Mouse (Mus musculus) kidney, adult 18-20 months (tissue): Measurements from ENCODE around the gene Tulp4.

ENCODE experiments used
- DNase-seq: peaks from one replicate; pipeline ENCODE4 v3.0.0; 2021

Tulp4 gene

DNA sequence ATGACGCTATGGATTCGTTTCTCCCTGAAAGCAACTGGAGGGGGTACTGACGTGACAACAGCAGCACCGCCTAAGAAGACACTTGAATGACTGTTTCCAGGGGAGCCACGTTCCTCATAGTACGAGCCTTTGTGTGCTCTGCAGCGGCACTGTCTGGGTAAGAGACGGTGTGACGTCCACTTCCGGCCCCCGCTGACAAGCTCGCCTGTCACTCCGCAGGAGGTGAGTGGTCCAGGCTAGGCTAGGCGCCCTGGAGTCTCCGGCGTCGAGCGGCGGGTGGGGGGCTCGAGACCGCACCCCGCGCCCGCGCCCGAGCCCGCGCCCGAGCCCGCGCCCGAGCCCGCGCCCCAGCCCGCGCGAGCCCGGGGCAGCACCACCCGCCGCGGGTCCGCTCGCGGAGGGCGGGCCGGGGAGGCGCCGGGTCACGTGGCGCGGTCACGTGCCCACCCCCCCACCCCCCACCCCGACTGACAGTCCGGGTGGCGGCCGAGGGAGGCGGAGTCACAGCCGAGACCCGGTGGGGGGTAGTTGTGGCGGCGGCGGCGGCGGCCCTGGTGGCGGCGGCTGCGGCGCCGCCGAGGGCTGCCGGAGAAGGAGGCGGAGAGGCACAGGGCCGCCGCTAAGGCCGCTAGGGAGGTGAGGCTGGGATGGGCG is at the start of gene Tulp4:
Gene Tulp4, plus strand, starts transcription at position 77 of the 654 bp plus-strand sequence.
- DNase-seq = peak; percentile 85

DNA sequence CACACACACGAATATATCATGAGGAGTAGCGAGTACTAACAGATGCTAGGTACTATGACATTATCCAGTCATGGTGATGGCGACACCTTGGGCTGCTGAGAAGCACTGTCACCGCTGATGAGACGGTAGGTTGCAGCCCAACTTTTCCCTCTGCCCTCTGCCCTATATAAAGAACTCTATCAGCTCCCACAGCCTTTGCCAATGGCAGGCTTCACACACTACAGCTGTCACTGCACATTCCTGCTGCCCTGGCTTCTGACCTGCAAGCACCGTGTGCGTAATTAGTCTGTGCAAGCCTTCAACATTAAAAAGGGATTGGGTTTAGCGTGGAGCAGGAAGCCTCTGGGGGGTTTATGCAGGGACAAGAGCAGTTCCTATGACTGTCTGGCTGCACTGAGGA is 43.4 kb upstream of the Tulp4 start:
- no peak for DNase-seq

DNA sequence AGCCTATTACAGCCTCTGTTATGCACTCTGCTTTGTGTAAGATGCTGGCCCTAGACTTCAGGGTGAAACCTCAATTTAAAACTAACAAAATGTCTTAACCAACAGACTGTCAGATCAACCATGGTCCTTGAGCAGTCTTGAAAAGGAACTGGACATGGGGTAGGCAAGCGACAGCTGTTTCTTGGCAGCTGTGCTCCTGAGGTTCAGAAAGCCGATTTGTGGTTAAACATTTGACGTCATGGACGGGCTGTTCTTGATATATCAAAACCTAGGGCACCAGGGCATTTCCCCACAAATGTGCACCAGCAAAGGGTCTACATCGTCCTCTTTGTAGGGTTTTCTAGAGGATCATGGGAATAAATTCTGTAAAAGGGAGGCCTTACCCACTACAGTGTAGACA is 42.7 kb upstream of the Tulp4 start:
- DNase-seq = no peak

DNA sequence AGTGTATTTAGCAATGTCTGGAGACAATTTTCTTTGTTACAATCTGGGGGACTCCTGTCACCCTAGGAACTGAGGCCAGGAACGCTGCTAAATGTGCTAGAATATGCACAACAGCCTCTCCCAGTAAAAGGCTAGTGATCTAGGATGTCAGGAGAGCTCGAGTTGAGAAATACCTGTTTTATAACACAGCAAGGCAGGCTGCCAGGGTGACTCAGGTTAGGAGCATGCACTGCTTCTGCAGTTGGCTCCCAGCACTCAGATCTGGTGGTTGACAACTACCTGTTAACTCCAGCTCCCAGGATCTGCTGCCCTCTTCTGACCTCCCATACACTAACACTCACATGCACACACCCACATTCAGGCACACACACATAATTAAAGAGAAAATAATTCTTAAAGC is 40.2 kb upstream of the Tulp4 start:
- DNase-seq = no peak

DNA sequence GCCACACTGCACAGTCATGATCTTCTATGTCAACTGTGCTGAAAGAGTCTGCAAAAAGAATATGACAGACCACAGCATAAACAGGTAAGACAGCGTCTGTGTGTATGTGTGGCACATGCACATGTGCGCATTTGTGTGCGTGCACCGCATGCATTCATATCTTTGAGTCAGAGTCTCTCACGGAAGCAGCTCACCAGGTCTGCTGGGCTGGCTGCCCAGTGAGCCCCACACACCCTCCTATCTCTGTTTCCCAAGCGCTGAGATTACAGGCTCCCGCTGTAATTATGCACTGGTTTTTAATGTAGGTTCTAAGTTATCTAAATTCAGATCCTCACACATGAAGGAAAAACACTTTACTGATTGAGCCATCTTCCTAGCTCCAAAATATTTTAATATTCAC is 38.6 kb upstream of the Tulp4 start:
- DNase-seq = no peak

DNA sequence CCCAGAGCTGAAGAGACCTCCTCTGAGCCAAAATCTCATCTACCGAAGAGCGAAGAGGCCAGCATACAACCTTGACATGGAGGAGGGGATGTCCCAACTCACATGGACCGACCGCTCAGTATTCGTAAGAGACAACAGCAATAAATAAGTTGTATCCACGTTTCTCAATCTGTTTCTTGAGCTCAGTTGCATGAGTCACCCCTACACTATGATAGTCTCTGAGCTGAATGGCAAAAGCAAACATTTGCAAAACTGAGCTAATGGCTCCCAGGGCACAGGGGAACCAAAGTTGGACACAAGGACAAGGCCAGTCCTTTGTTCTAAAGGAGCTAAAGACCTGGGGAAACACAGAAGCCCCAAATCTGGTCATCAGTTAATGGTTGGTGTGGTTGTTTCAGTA is 36.4 kb upstream of the Tulp4 start:
- no peak for DNase-seq

DNA sequence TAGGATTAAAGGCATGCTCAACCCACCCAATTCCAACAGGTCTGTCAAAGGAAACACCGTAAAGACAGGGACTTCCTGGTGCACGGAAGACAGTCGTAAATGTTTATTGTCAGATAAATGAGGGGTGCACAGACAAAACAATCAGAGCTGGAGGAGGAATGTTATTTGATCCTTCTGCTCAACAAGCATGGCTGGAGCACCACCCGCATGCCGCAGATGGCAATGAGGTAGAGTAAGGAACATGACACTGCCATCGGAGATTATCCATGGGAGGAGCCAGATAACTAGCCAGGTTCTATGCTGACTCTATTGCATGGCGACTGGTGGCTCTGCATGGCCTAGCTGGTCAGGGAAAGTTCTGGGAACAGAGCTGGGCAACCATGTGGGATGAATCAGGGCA is 32.8 kb upstream of the Tulp4 start:
- DNase-seq = no peak

DNA sequence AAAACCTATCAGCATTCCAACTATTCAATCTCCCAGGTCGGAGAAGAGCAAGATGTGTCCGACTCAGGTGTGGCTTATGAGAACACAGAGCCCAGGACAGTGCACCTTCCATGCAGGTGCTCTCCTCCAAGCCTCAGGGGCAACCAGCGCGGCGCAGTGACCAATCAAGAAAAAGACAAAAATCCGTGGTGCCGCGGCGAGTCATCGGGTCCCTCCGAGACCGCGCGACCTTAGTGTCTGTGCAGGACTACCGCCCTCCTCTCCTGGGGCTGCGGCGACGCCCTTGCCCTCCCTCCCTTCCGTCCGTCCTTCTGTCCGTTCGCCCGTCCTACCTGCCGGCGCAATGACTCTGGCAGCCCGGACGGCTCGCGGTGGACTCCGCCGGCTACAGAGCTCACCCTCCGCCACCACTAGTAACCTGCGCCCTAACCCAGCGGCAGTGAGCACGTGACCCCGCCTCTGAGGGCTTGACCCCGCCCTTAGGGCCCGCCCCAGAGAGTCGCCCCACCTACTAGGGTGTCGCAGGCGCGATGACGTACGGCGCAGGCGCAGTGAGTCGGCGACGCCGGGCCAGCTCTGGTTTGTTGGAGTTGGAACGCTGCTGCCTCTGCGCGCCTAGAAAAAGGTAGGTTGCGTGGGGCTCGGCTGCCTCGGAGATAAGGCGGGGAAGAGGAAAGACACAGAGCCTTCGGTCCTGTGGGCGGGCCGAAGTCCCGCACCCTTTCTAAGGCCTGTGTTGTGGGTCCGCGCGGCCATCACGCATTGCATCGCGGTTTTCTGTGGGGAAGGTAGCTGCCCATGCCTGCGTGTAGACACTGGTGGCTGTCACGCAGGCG is 26.7 kb upstream of the Tulp4 start, which contains the start of the genes Serac1 and Gtf2h5:
Gene Serac1, minus strand, starts transcription at position 455 of the 836 bp plus-strand sequence.
Gene Gtf2h5, plus strand, starts transcription at position 500 of the 836 bp plus-strand sequence.
- peak; percentile 99 for DNase-seq

DNA sequence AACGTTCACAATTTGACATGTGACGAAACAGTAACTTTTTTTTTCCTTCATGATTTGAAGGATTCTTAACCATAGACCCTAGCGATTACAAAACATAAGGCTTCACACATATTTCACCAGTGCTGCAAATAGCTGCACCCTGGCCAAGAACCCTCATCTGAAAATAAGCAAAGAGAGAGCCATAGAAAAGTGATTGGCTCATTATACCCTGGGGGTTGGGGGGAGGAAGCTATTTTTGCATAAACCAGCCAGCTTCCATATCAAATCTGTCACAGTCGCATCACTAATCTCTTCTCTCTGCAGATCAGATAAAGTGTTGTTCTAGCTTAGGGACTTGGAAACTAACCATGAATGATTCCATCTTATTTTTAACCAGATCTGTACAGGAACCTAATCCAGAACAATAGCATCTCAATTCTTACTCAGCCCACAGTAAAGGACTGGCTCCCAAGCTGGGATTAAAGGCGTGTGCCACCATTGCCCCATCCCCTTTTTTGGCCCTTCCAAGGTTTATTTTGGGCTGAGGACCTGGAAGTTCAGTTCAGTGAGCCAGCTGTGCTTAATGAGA is 22.8 kb upstream of the Tulp4 start:
- no peak for DNase-seq

DNA sequence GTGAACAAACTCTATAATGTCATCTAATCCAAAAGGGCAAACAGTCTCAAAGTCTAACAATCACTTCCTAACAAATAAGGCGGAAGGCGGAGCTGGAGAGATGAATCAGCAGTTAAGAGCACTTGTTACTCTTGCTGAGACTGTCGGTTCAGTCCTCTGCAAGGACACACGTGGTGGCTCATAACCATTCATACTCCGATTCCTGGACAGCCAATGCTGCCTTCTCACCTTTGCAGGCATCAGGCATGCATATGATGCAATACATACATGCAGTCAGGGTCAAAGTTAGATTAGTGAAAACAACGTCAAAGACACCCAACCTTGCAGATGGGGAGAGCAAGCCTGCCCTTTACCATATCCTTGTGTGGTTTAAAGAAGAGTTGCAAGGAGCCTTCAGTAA is 14.6 kb upstream of the Tulp4 start:
- no peak for DNase-seq

DNA sequence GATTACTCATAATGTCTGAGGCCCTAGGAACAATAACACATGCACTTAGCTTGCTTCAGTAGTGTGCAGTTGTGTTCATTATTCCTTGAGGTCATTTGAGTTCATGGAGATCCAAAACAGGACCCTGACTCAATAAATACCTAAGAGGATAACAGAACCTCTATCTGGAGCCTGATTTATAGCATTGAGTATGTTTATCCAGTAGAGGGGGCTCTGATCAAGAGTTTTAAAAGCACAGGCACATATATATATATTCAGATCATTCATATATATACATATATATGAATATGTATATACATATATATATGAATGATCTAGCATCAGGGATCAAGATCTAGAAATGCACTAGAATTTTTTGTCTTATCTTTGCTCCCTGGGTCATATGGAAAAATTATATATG is 10.7 kb upstream of the Tulp4 start:
- no peak for DNase-seq

DNA sequence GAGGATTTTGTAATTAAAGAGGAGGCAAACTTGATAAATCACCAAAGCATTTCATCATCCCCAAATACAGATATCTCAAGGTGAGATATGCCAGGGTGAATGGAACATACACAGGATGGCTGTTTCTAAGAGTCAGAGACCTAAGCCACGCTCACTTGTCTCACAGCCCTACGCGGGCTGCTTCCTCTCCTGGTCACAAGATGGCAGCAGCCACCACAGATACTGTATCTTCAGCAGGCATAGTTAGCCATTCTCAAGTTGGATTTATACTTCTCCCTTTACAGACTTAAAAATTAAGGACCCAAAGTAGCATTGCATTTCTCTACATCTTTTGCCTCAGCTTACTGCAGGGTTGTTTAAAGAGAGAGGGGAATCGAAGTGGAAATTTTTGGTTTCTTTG is 8.4 kb upstream of the Tulp4 start:
- peak; percentile 68 for DNase-seq

DNA sequence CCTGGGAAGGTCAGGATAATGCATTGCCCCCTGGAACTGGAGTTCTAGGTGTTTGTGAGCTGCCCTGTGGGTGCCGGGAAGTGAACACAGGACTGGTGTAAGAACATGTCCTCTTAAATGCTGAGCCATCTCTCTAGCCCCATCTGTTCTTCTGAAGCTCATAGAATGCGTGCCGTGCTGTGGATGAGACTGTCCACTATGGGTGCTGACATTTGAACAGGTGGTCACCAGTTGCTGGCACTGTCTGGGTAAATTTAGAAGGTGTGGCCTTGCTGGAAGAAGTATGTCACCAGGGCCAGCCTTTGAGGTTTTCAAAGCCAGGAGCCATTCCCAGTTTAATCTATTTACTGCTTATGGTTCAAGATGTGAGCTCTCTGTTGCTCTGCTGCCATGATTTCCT is 4.0 kb upstream of the Tulp4 start:
- DNase-seq = no peak

DNA sequence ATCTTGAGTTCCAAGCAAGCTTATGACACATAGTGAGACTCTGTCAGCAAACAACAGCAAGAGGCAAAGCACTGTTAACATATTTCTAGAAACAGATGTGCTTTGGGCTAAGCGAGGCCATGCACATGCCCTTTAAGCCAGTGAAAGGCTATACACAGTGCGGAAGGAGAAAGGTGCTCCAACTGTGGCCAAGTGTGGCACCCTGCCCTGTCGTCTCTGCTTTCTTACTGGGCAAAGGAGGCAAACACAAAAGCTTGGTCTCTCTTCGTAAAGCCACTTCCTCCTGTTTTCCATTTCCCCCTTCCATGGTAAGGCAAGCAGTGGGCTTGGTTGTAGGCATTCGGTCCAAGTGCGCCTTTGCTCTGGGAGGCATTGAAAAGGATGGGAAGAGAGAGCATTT is 2.7 kb upstream of the Tulp4 start:
- DNase-seq = no peak

DNA sequence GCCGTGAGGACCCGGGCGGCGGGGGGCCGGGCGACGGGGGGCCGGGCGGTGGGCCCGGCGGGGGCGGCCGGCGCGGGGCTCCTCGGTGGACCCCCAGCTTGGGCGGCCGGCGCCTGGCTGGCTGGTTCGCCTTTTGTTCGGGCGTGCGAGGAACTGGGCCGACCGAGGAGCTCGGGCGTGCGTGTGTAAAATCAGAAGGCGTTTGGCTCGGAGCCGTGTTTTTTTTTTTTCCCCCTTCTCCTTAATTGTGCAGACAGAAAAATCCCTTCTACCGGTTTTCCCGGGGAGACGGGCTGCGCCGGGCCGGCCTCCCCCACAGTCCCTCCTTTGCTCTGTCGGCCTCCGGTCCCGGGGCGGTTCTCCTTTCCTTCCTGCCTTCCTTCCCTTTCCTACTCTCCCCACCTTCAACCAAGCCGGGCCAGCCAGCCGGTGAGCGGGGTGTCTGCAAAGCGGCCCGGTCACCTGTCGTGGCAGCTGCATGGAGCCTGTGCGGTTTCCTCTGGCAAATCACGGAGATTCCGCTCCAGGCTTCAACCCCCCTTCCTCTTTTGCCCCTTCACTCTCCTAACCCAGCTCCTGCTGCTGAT is 871 bp downstream of the Tulp4 start:
- DNase-seq = peak; percentile 67

DNA sequence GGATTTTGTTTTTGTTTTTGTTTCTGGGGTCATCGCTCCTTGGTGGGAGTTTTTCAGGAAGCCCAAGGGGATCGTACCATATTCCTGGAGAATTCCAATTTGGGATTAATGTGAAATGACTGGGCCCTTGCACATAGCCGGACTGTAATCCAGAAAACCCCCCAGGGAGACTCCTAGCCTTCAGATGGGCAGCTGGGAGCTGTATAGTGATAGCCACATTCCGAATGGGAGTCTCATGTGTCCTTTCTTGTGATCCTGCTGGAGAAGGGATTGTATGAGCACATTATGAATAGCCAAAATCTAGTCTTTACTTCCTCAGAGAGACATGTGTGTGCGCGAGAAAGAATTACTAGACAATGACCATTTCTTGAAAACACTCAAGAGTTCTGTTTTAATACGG is 1.9 kb downstream of the Tulp4 start:
- DNase-seq = no peak

DNA sequence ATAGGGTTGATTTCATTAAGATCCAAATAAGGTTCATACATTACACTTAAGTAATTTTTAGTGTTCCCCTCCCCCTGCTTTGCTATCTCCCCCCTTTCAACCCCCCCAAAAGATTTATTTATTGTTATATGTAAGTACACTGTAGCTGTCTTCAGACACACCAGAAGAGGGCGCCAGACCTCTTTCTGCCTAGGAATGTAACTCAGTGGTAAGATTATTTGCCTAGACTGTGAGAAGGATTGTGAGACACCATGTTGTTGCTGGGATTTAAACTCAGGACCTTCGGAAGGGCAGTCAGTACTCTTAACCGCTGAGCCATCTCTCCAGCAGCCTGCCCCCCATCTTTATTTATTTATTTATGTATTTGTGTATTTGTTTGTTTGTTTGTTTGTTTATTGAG is 4.7 kb downstream of the Tulp4 start:
- no peak for DNase-seq

DNA sequence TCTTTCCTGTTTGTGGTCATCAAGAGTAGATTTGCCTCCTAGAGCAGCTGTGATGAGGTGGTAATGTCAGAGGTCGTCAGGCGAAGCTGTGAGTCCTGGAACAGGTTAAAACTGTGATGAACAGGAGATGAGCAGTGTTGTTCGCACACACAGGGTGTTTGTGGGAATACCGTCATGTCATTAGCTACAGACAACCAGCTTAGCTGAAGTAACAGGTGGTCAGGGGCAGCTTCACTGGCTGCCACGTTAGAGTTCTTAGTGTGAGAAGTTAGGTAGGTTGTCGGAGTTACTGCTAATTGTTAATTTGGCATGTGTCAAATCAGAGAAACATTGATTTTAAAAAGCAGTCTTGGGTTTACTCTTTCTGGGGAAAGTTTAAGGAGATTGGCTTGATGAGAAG is 7.4 kb downstream of the Tulp4 start:
- no peak for DNase-seq

DNA sequence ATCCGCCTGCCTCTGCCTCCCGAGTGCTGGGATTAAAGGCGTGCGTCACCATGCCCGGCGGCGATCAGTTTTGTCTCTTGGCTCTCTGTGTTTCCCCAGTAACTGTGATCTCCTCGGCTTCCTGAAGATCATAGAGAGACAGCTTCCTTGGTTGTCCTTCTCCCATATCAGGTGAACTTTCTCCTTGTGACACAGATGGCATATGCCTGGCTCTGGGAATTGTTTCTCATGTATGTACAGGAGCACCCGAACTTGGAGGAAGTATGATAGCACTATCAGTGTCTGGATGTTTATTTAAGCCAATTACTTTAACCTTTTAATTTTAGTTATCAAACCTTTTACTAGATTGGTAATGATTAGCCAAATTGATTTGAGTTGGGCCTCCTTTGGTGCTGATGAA is 8.8 kb downstream of the Tulp4 start:
- DNase-seq = no peak

DNA sequence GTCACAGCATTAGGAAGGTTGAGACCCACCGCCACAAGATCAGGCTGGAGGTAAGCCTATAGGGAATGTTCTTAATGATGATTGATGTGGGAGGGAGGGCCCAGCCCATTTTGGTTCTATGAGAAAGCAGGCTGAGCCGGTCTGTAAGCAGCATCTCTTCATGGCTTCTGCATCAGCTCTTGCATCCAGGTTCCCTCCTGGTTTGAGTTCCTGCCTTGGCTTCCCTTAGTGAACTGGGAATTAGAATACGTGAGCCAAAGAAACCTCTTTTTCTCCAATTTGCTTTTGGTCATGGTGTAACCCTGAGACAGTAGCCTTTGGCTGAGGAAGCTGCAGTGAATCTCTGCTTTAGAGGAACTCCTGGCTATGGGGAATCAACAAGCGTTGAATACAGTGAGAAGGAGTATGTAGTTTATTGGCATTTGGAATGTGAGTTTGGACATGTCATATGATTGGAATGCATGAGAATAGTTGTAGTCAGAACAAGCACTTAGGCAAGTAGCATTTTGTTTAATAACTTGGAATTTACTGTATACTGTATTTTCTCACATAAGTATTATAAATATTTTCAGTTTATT is 11.0 kb downstream of the Tulp4 start:
- no peak for DNase-seq

DNA sequence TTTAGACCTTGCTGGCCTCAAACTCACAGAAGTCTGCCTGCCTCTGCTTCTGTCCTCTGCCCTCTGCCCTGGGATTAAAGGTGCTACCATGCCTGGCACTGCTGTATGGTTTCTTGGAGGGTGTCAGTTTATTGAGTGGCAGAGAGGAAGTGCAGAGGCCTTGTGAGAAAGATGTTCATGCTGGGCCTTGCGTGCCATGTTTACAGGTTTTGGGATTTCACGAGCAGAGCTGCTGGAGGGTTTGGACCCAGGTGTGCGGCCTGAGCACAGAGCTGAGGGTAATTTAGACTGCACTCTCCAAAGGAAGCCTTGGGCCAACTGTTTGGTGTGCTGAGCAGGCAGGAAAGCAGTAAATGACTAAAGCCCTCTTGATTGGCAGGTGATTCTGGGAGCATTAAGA is 11.7 kb downstream of the Tulp4 start:
- no peak for DNase-seq

DNA sequence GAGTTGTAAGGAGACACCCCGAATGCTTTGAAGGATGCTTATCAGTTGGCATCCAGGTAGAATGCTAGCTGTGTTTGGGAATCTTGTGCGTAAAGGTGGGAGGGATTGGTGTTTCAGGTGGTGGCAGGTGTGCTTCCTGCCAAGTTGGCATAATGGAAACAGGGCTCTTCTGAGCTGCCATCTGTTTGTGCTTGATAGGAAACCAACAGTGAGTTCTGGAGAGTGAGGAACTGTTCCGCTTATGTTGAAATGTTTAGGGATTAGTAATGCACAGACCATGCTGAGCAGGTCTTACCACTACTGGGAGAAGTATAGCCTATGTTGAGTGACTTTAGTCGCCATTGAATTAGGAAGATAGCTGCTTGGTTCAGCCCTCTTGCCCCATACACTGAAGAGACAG is 12.6 kb downstream of the Tulp4 start:
- DNase-seq = no peak

DNA sequence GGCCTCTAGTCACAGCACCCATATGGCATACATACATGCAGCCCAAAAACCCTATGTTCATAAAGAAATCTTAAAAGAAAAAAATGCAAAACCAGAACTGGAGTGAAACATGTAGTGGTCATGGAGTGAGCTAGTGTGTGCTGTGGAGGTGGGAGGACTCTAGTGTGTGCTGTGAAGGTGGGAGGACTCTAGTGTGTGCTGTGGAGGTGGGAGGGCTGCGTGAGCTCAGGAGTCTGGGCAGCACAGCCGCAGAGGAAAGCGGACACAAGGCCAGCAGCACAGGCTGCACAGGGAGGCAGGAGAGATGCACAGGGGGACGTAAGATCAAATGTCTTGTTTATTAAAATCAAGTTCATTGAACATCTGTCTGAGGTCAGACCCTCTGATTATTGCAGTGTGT is 17.5 kb downstream of the Tulp4 start:
- DNase-seq = no peak
